Mouse (Mus musculus) monocyte, adult 5-6 weeks (primary cell): ENCODE measurements around the gene Ppp2r2c. TPM values are rescaled to one million over a fixed set of nuclear protein-coding genes. Genes with fewer than 3 reads are reported as not detected.

ENCODE experiments used
- ATAC-seq: fragments of 153-309, 156-312 bp; replicated peaks from 2 replicates; pipeline ENCODE4 v1.8.0; 2017; ENCODE audit warnings: mild to moderate bottlenecking; ENCODE audit not compliant: low TSS enrichment, insufficient number of reproducible peaks, severe bottlenecking, poor library complexity, low FRiP score
- total RNA-seq: library from RNA; stranded (forward); fragments of 200-1000, 200-491, 200-594 nt; gene quantifications from 3 replicates; pipeline ENCODE4 v1.2.3, GENCODE M21; 2017

Gene Ppp2r2c
- total RNA-seq, 1 experiment from 2014 or later, result not detected

- no peak for ATAC-seq
These were observed 752 bp upstream of the Ppp2r2c start for GRCm38 (mm10) chr5:36867561-36867960.

GRCm38 (mm10) chr5:36869186-36869577 lies 869 bp downstream of the Ppp2r2c start:
- no peak for ATAC-seq

GRCm38 (mm10) chr5:36869578-36870236 lies 1.4 kb downstream of the Ppp2r2c start:
- no peak for ATAC-seq

DNA sequence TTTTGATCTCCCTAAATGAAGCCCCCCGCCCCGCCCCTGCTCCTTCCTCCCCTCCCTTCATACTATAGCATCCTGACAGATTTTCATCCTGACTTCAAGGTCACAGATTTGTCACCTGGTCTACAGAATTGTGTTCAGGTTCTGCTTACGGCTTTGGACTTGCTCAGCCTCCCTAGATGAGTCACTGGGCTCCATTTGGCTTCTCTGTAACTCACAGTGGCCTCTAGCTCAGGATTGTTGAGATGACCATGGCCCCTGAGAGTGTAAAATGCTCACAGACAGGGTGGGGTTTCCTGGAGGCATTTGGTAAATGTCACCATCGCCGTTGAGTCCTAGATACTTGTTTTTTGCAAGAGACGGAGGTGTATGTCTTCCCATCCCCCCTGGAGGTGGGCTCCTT lies 2.6 kb downstream of the Ppp2r2c start:
- no peak for ATAC-seq

DNA sequence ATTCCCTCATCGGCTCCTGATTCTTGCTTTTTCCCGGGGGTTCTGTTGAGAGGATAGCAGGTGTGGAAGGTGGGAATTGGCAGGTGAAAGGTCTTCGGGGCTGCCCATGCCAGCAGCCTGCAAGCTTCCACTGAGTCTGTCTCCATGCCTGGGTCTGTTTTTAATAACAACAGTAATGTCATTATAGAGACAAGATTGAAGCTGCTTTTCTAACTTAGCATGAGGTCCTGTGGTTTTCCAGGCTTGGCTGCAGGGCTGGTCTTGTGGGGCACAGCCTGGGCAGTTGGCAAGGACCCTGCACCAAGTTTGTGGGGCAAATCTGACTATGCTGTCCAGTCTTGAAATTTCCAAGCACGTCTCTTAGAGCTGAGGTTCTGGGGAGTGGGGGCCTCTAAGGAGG lies 7.6 kb downstream of the Ppp2r2c start:
- ATAC-seq, result no peak

DNA sequence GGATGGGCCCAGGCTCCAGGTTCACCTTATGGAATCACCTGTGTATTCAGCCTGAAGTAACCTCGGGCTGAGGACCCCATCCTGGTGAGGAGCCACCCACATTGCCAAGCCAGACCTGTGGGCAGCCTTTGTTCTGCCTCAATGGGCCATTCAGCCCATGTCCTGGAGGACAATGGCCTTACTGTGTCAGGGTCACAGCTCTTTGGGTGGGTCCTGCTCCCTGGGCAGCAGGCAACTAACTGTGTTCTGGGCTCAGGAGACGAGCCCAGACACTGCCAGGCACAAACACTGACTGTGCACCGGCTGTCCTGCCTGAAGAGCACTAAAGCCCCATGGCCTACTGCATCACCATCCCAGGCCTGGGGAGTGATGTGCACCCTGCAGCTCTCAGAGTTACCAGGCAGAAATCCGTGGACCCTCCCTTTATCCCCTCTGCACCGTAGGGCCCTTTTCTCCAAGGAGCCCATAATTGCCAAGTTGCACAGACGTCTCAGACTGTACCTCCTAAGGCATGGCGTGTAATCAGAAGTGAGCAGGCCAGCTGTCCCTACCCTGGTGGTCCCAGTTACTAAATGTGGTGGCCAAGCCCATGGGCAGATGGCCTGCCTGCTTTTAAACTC lies 8.6 kb downstream of the Ppp2r2c start:
- ATAC-seq, result no peak

- no peak for ATAC-seq
These were observed 9.3 kb downstream of the Ppp2r2c start for GRCm38 (mm10) chr5:36877641-36878040.

DNA sequence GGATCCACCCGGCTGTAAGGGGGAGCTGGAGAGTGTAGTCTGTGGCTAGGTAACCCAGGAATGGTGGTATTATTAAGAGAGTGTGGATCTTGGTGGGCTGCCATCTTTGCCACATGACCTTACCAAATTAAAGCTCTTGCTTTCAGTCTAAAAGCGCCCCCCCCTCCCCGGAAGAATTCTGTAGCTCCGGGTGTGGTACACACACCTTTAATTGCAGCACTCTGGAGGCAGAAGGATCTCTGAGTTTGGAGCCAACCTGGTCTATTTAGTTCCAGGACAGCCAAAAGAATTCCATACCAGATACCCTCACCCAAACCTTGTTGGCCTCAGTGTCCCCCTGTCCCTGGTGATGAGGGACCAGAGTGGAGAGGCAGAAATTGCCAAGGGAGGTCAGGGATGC lies 10.5 kb downstream of the Ppp2r2c start:
- ATAC-seq, result no peak

- no peak for ATAC-seq
These were observed 12.3 kb downstream of the Ppp2r2c start for GRCm38 (mm10) chr5:36880622-36881021.

- no peak for ATAC-seq
These were observed 15.2 kb downstream of the Ppp2r2c start for GRCm38 (mm10) chr5:36883516-36883915.

GRCm38 (mm10) chr5:36885067-36885466 lies 16.8 kb downstream of the Ppp2r2c start:
- ATAC-seq, result no peak

GRCm38 (mm10) chr5:36885595-36885994 lies 17.3 kb downstream of the Ppp2r2c start:
- ATAC-seq, result no peak

- no peak for ATAC-seq
These were observed 18.0 kb downstream of the Ppp2r2c start for GRCm38 (mm10) chr5:36886298-36886697.

- ATAC-seq, result no peak
These were observed 18.6 kb downstream of the Ppp2r2c start for GRCm38 (mm10) chr5:36886852-36887283.

GRCm38 (mm10) chr5:36887299-36887988 lies 19.1 kb downstream of the Ppp2r2c start:
- no peak for ATAC-seq

GRCm38 (mm10) chr5:36888501-36888900 lies 20.2 kb downstream of the Ppp2r2c start:
- no peak for ATAC-seq

GRCm38 (mm10) chr5:36888911-36889310 lies 20.6 kb downstream of the Ppp2r2c start:
- ATAC-seq, result no peak

DNA sequence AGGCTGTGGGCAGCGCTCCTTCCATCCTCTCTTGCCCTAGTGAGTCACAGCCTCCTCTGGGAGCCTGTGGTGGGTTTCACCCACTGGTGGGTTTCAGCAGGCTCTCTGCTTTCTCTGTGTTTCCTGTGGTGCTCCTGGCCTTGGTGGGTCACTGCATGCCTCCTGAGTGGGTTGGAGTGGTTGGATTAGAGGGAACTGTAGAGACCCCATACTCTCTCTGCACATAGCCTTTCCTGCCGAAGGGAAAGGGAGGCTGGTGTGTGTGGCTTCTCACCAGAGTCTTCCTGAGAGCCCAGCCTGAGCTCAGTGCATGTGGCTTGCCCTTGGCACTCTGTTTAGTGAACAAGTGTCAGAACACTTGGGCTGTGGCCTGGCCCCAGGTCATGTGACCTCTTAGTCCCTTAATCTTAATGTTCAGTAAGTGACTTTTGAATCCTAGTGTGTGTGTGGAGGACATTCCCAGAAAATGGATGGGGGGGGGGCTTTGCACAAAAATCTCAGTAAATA lies 21.1 kb downstream of the Ppp2r2c start:
- no peak for ATAC-seq

DNA sequence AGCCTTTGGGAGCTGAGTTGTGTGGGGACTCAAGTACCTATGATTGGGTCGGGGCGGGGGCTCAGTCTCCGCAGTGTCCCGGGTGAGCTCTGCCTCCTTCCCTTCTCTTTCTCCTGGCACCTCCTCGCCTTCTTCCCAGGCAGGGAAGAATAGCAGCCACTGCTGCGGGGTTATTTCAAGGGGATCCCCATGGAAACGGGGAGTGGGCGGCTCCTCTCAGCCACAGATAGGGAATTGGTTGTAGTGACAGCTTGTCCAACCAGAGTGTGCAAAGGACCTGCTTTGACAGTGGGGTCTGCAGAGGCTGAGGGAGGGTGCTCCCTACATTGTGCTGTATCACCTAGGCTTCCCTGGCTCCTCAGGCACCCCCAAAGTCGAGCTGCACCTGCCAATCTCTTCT lies 22.5 kb downstream of the Ppp2r2c start:
- ATAC-seq, result no peak
